Mouse (Mus musculus): ENCODE data around the gene Rhbdl1. TPM values are rescaled to one million over a fixed set of nuclear protein-coding genes. Genes with fewer than 3 reads are reported as not detected.
A peak's percentile ranks its signal among the peaks of the same experiment; 100 is the strongest.

Rhbdl1 gene
- total and polyA plus RNA-seq, 2 experiments: 0.74 to 5.5 TPM

GRCm38 (mm10) chr17:25860229-25860628 is 23.1 kb upstream of the Rhbdl1 start:
- Histone ChIP-seq H3K4me3 (ENCODE audit: insufficient read depth, low read depth, low read length) (no peak overlapping the region), H3K4me1 (ENCODE audit: control insufficient read depth, insufficient read depth, low read length) (peaks cover 15% of the 10 kb centered on the region), H3K27ac (replicated peaks; ENCODE audit: insufficient read depth, low read depth, low read length) (no peak overlapping the region), H3K79me2 (ENCODE audit: control insufficient read depth, insufficient read depth, low read length) (peaks cover 4% of the 10 kb centered on the region; the same call in 1 of the 2 replicates), H3K36me3 (ENCODE audit: control insufficient read depth, insufficient read depth, low read length) (no peaks in the 10 kb centered on the region), H3K27me3 (ENCODE audit: control insufficient read depth, insufficient read depth, low read length) (no peaks in the 10 kb centered on the region), H3K9ac (ENCODE audit: low read depth, low read length) (no peak overlapping the region)
- DNase-seq (ENCODE audit: extremely low read depth, low read depth, low spot score): no peak
- 92% methylated on average over 6 of the region's 6 CpGs for WGBS
- TF ChIP-seq POLR2A (IDR thresholded peaks at IDR 0.05; ENCODE audit: extremely low read depth, insufficient read depth, low read length): no peak
- no peak for TF ChIP-seq CTCF (IDR thresholded peaks at IDR 0.05; ENCODE audit: low read depth, low read length)

- Histone ChIP-seq H3K36me3 (ENCODE audit: control insufficient read depth, insufficient read depth, low read length) (0 out of 2 replicates have a peak, but pooled peaks cover 2% of the 10 kb centered on the region), H3K79me2 (ENCODE audit: control insufficient read depth, insufficient read depth, low read length) (peaks cover 15% of the 10 kb centered on the region; the same call in 1 of the 2 replicates), H3K4me1 (ENCODE audit: control insufficient read depth, insufficient read depth, low read length) (peaks cover 15% of the 10 kb centered on the region), H3K4me3 (ENCODE audit: insufficient read depth, low read depth, low read length) (peak within 1 kb of the TSS; percentile 95), H3K27me3 (ENCODE audit: control insufficient read depth, insufficient read depth, low read length) (no peaks in the 10 kb centered on the region), H3K27ac (replicated peaks; ENCODE audit: insufficient read depth, low read depth, low read length) (peak within 1 kb of the TSS; percentile 76), H3K9ac (ENCODE audit: low read depth, low read length) (peak within 1 kb of the TSS; percentile 96)
- peak; percentile 84 for DNase-seq (ENCODE audit: extremely low read depth, low read depth, low spot score)
- WGBS: under 1% methylated on average over 21 of the region's 21 CpGs
- peak; percentile 61 for TF ChIP-seq CTCF (IDR thresholded peaks at IDR 0.05; ENCODE audit: low read depth, low read length)
- TF ChIP-seq POLR2A (IDR thresholded peaks at IDR 0.05; ENCODE audit: extremely low read depth, insufficient read depth, low read length): peak; percentile 83; the same call in 1 of the 2 replicates
These were observed 7.4 kb upstream of the Rhbdl1 start, which contains the start of gene Rhot2 for GRCm38 (mm10) chr17:25844396-25844901. Rhot2 (minus strand) TSS chr17:25844851.

- no peak for TF ChIP-seq POLR2A (IDR thresholded peaks at IDR 0.05; ENCODE audit: extremely low read depth, insufficient read depth, low read length)
- no peak for TF ChIP-seq CTCF (IDR thresholded peaks at IDR 0.05; ENCODE audit: low read depth, low read length)
- no peaks in the 10 kb centered on the region for H3K27me3 ChIP-seq (ENCODE audit: control insufficient read depth, insufficient read depth, low read length)
- H3K27ac ChIP-seq (replicated peaks; ENCODE audit: insufficient read depth, low read depth, low read length): peak overlapping the region; percentile 76
- H3K79me2 ChIP-seq (ENCODE audit: control insufficient read depth, insufficient read depth, low read length): peaks cover 15% of the 10 kb centered on the region; the same call in 1 of the 2 replicates
- peak overlapping the region; percentile 95 for H3K4me3 ChIP-seq (ENCODE audit: insufficient read depth, low read depth, low read length)
- H3K4me1 ChIP-seq (ENCODE audit: control insufficient read depth, insufficient read depth, low read length): peaks cover 21% of the 10 kb centered on the region
- peak overlapping the region; percentile 96 for H3K9ac ChIP-seq (ENCODE audit: low read depth, low read length)
- no peak for DNase-seq (ENCODE audit: extremely low read depth, low read depth, low spot score)
- 0 out of 2 replicates have a peak, but pooled peaks cover 2% of the 10 kb centered on the region for H3K36me3 ChIP-seq (ENCODE audit: control insufficient read depth, insufficient read depth, low read length)
- under 1% methylated on average over 38 of the region's 38 CpGs for WGBS
These were observed 6.7 kb upstream of the Rhbdl1 start for GRCm38 (mm10) chr17:25843636-25844395.

GRCm38 (mm10) chr17:25843122-25843521 is 6.0 kb upstream of the Rhbdl1 start:
- no peak overlapping the region for H3K27ac ChIP-seq (replicated peaks; ENCODE audit: insufficient read depth, low read depth, low read length)
- H3K4me1 ChIP-seq (ENCODE audit: control insufficient read depth, insufficient read depth, low read length): peaks cover 25% of the 10 kb centered on the region
- H3K9ac ChIP-seq (ENCODE audit: low read depth, low read length): peak overlapping the region; percentile 96; the same call in 1 of the 2 replicates
- H3K27me3 ChIP-seq (ENCODE audit: control insufficient read depth, insufficient read depth, low read length): no peaks in the 10 kb centered on the region
- 0 out of 2 replicates have a peak, but pooled peaks cover 2% of the 10 kb centered on the region for H3K36me3 ChIP-seq (ENCODE audit: control insufficient read depth, insufficient read depth, low read length)
- WGBS: 63% methylated on average over 4 of the region's 4 CpGs
- no peak for DNase-seq (ENCODE audit: extremely low read depth, low read depth, low spot score)
- TF ChIP-seq CTCF (IDR thresholded peaks at IDR 0.05; ENCODE audit: low read depth, low read length): no peak
- no peak for TF ChIP-seq POLR2A (IDR thresholded peaks at IDR 0.05; ENCODE audit: extremely low read depth, insufficient read depth, low read length)
- peaks cover 15% of the 10 kb centered on the region; the same call in 1 of the 2 replicates for H3K79me2 ChIP-seq (ENCODE audit: control insufficient read depth, insufficient read depth, low read length)
- no peak overlapping the region for H3K4me3 ChIP-seq (ENCODE audit: insufficient read depth, low read depth, low read length)

GRCm38 (mm10) chr17:25842509-25842908 is 5.4 kb upstream of the Rhbdl1 start:
- H3K36me3 ChIP-seq (ENCODE audit: control insufficient read depth, insufficient read depth, low read length): 0 out of 2 replicates have a peak, but pooled peaks cover 2% of the 10 kb centered on the region
- H3K27me3 ChIP-seq (ENCODE audit: control insufficient read depth, insufficient read depth, low read length): no peaks in the 10 kb centered on the region
- 79% methylated on average over 3 of the region's 3 CpGs for WGBS
- H3K4me1 ChIP-seq (ENCODE audit: control insufficient read depth, insufficient read depth, low read length): peaks cover 30% of the 10 kb centered on the region
- no peak overlapping the region for H3K27ac ChIP-seq (replicated peaks; ENCODE audit: insufficient read depth, low read depth, low read length)
- DNase-seq (ENCODE audit: extremely low read depth, low read depth, low spot score): no peak
- H3K9ac ChIP-seq (ENCODE audit: low read depth, low read length): no peak overlapping the region
- H3K4me3 ChIP-seq (ENCODE audit: insufficient read depth, low read depth, low read length): no peak overlapping the region
- H3K79me2 ChIP-seq (ENCODE audit: control insufficient read depth, insufficient read depth, low read length): peaks cover 15% of the 10 kb centered on the region; the same call in 1 of the 2 replicates
- TF ChIP-seq CTCF (IDR thresholded peaks at IDR 0.05; ENCODE audit: low read depth, low read length): no peak
- no peak for TF ChIP-seq POLR2A (IDR thresholded peaks at IDR 0.05; ENCODE audit: extremely low read depth, insufficient read depth, low read length)

Data from liver, adult 2 months (tissue).